Mouse (Mus musculus) testis, postnatal 10 days (tissue): ENCODE results near the gene Il17re.
A peak's percentile ranks its signal among the peaks of the same experiment; 100 is the strongest.

ENCODE experiments used
- DNase-seq: peaks from one replicate; pipeline ENCODE4 v3.0.0; 2021; ENCODE audit warnings: low spot score

Gene Il17re

GRCm38 (mm10) chr6:113457952-113458534 is at the start of gene Il17re:
Gene Il17re (plus strand): TSS chr6:113458484.
- no peak for DNase-seq

GRCm38 (mm10) chr6:113410001-113410400 is 48.3 kb upstream of the Il17re start:
- DNase-seq, result no peak

- DNase-seq, result no peak
These were observed 41.9 kb upstream of the Il17re start for GRCm38 (mm10) chr6:113416416-113416815.

GRCm38 (mm10) chr6:113418441-113419198 is 39.7 kb upstream of the Il17re start:
- no peak for DNase-seq

GRCm38 (mm10) chr6:113419199-113419587 is 39.1 kb upstream of the Il17re start, which contains the start of gene Rpusd3:
Gene Rpusd3 (minus strand): TSS chr6:113419340.
- DNase-seq, result peak; percentile 100

GRCm38 (mm10) chr6:113423000-113423399 is 35.3 kb upstream of the Il17re start:
- DNase-seq, result no peak

GRCm38 (mm10) chr6:113424187-113424586 is 34.1 kb upstream of the Il17re start:
- no peak for DNase-seq

GRCm38 (mm10) chr6:113426696-113427095 is 31.6 kb upstream of the Il17re start:
- no peak for DNase-seq

GRCm38 (mm10) chr6:113427397-113427796 is 30.9 kb upstream of the Il17re start:
- peak; percentile 75 for DNase-seq

- no peak for DNase-seq
These were observed 30.3 kb upstream of the Il17re start for GRCm38 (mm10) chr6:113428006-113428405.

GRCm38 (mm10) chr6:113429965-113430364 is 28.3 kb upstream of the Il17re start:
- DNase-seq, result no peak

- no peak for DNase-seq
These were observed 27.4 kb upstream of the Il17re start for GRCm38 (mm10) chr6:113430846-113431245.

GRCm38 (mm10) chr6:113431801-113432200 is 26.5 kb upstream of the Il17re start:
- DNase-seq, result no peak

GRCm38 (mm10) chr6:113433661-113434060 is 24.6 kb upstream of the Il17re start:
- DNase-seq, result no peak

- DNase-seq, result no peak
These were observed 23.6 kb upstream of the Il17re start for GRCm38 (mm10) chr6:113434691-113435090.

- no peak for DNase-seq
These were observed 22.5 kb upstream of the Il17re start, which contains the start of gene Cidec for GRCm38 (mm10) chr6:113435664-113436205. Gene Cidec (minus strand): TSS chr6:113435760.

GRCm38 (mm10) chr6:113437135-113437534 is 21.1 kb upstream of the Il17re start:
- DNase-seq, result no peak

GRCm38 (mm10) chr6:113438721-113439430 is 19.4 kb upstream of the Il17re start:
- DNase-seq, result no peak

- DNase-seq, result no peak
These were observed 17.6 kb upstream of the Il17re start for GRCm38 (mm10) chr6:113440686-113441085.

GRCm38 (mm10) chr6:113441147-113441680 is 17.1 kb upstream of the Il17re start:
- DNase-seq, result peak; percentile 88

GRCm38 (mm10) chr6:113442087-113442441 is 16.2 kb upstream of the Il17re start:
- DNase-seq, result no peak

- peak; percentile 90 for DNase-seq
These were observed 15.7 kb upstream of the Il17re start, which contains the start of gene Jagn1 for GRCm38 (mm10) chr6:113442442-113443090. Gene Jagn1 (plus strand): TSS chr6:113442569.
